Mouse (Mus musculus): ENCODE measurements around the gene Rps6kc1.
"Not testable (repeated sequence)": the region's sequence is repeated elsewhere in the genome, so short reads cannot be mapped to it uniquely, and the experiment has no call there.

Rps6kc1 gene

GRCm38 (mm10) chr1:190911415-190912123, at the start of gene Rps6kc1:
Gene Rps6kc1 (minus strand): TSS chr1:190911770.
- DNase-seq (ENCODE audit: low read depth, low spot score): peak; percentile 85

- no peak for DNase-seq (ENCODE audit: low read depth, low spot score)
These were observed 47.3 kb upstream of the Rps6kc1 start for GRCm38 (mm10) chr1:190958821-190959220.

- no peak for DNase-seq (ENCODE audit: low read depth, low spot score)
These were observed 41.4 kb upstream of the Rps6kc1 start for GRCm38 (mm10) chr1:190953009-190953408.

GRCm38 (mm10) chr1:190951014-190951413, 39.4 kb upstream of the Rps6kc1 start:
- DNase-seq (ENCODE audit: low read depth, low spot score): no peak

GRCm38 (mm10) chr1:190948846-190949245, 37.3 kb upstream of the Rps6kc1 start:
- DNase-seq (ENCODE audit: low read depth, low spot score): no peak

- no peak for DNase-seq (ENCODE audit: low read depth, low spot score)
These were observed 36.9 kb upstream of the Rps6kc1 start for GRCm38 (mm10) chr1:190948439-190948838.

- DNase-seq (ENCODE audit: low read depth, low spot score): no peak
These were observed 36.4 kb upstream of the Rps6kc1 start for GRCm38 (mm10) chr1:190947986-190948385.

GRCm38 (mm10) chr1:190944109-190944760, 32.7 kb upstream of the Rps6kc1 start:
- DNase-seq (ENCODE audit: low read depth, low spot score): peak; percentile 64

GRCm38 (mm10) chr1:190939803-190940202, 28.2 kb upstream of the Rps6kc1 start:
- DNase-seq (ENCODE audit: low read depth, low spot score): no peak

- DNase-seq (ENCODE audit: low read depth, low spot score): no peak
These were observed 18.6 kb upstream of the Rps6kc1 start for GRCm38 (mm10) chr1:190930181-190930580.

GRCm38 (mm10) chr1:190929010-190929695, 17.6 kb upstream of the Rps6kc1 start:
- peak; percentile 66 for DNase-seq (ENCODE audit: low read depth, low spot score)

GRCm38 (mm10) chr1:190928370-190929009, 16.9 kb upstream of the Rps6kc1 start:
- DNase-seq (ENCODE audit: low read depth, low spot score): peak; percentile 99

- peak; percentile 33 for DNase-seq (ENCODE audit: low read depth, low spot score)
These were observed 16.3 kb upstream of the Rps6kc1 start for GRCm38 (mm10) chr1:190927751-190928369.

GRCm38 (mm10) chr1:190927311-190927710, 15.7 kb upstream of the Rps6kc1 start:
- DNase-seq (ENCODE audit: low read depth, low spot score): no peak

GRCm38 (mm10) chr1:190924812-190925211, 13.2 kb upstream of the Rps6kc1 start, which contains the start of gene Angel2:
Gene Angel2 (plus strand): TSS chr1:190925112.
- not testable (repeated sequence) for DNase-seq (ENCODE audit: low read depth, low spot score)

GRCm38 (mm10) chr1:190919725-190920469, 8.3 kb upstream of the Rps6kc1 start:
- DNase-seq (ENCODE audit: low read depth, low spot score): no peak

GRCm38 (mm10) chr1:190918938-190919337, 7.4 kb upstream of the Rps6kc1 start:
- no peak for DNase-seq (ENCODE audit: low read depth, low spot score)

- DNase-seq (ENCODE audit: low read depth, low spot score): peak; percentile 58
These were observed 1.1 kb upstream of the Rps6kc1 start for GRCm38 (mm10) chr1:190912623-190913022.

GRCm38 (mm10) chr1:190910836-190911235, 734 bp downstream of the Rps6kc1 start:
- peak; percentile 16 for DNase-seq (ENCODE audit: low read depth, low spot score)

GRCm38 (mm10) chr1:190904714-190905113, 6.9 kb downstream of the Rps6kc1 start:
- no peak for DNase-seq (ENCODE audit: low read depth, low spot score)

GRCm38 (mm10) chr1:190904136-190904535, 7.4 kb downstream of the Rps6kc1 start:
- DNase-seq (ENCODE audit: low read depth, low spot score): no peak
